Mouse (Mus musculus): ENCODE results near the gene Pgbd5. TPM values are rescaled to one million over a fixed set of nuclear protein-coding genes. Genes with fewer than 3 reads are reported as not detected.

Gene Pgbd5
- polyA plus RNA-seq (2012; rRNA removed), result 184 and 196 TPM in 2 replicates

DNA sequence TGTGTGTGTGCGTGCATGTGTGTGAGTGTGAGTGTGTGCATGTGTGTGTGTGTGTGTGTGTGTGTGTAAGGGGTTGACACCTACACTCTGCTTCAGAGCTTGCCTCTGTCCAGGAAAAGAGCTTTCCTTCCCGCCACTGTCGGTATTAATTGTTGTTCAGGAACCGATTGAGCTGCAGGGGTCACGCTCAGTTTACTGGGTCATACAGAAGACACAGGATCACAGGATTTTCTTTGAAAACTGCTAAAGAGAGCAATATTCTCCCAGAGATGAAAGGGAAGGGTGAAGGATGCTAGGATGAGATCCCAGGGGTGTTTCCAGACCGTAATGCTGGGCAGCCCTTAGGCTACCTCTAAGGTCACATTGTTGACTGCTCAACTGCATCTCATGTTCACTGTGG, at the start of gene Pgbd5:
Gene Pgbd5, minus strand, starts transcription at position 101 of the 400 bp plus-strand sequence.
- Histone ChIP-seq H3K4me1 (ENCODE audit: control insufficient read depth, insufficient read depth, low read length) (0 out of 2 replicates have a peak, but pooled peaks cover 3% of the 10 kb centered on the region), H3K4me3 (ENCODE audit: insufficient read depth, low read length) (no peak within 1 kb of the TSS), H3K27ac (ENCODE audit: insufficient read depth, low read length) (no peak within 1 kb of the TSS)
- TF ChIP-seq CTCF (IDR thresholded peaks at IDR 0.05; ENCODE audit: extremely low read depth, insufficient read depth, low read length), result no peak
- TF ChIP-seq POLR2A (IDR thresholded peaks at IDR 0.05; ENCODE audit: extremely low read depth, insufficient read depth, low read length), result no peak

- H3K4me1 ChIP-seq (ENCODE audit: control insufficient read depth, insufficient read depth, low read length), result no peaks in the 10 kb centered on the region; the same call in 1 of the 2 replicates
- TF ChIP-seq CTCF (IDR thresholded peaks at IDR 0.05; ENCODE audit: extremely low read depth, insufficient read depth, low read length) (no peak), POLR2A (IDR thresholded peaks at IDR 0.05; ENCODE audit: extremely low read depth, insufficient read depth, low read length) (no peak)
- H3K4me3 ChIP-seq (ENCODE audit: insufficient read depth, low read length), result no peak overlapping the region
- H3K27ac ChIP-seq (ENCODE audit: insufficient read depth, low read length), result no peak overlapping the region
Observed at GRCm38 (mm10) chr8:124483356-124484115, 44.1 kb upstream of the Pgbd5 start.

GRCm38 (mm10) chr8:124482790-124483189, 43.3 kb upstream of the Pgbd5 start:
- Histone ChIP-seq H3K4me3 (ENCODE audit: insufficient read depth, low read length) (no peak overlapping the region), H3K27ac (ENCODE audit: insufficient read depth, low read length) (no peak overlapping the region), H3K4me1 (ENCODE audit: control insufficient read depth, insufficient read depth, low read length) (no peaks in the 10 kb centered on the region)
- TF ChIP-seq POLR2A (IDR thresholded peaks at IDR 0.05; ENCODE audit: extremely low read depth, insufficient read depth, low read length) (no peak), CTCF (IDR thresholded peaks at IDR 0.05; ENCODE audit: extremely low read depth, insufficient read depth, low read length) (no peak)

DNA sequence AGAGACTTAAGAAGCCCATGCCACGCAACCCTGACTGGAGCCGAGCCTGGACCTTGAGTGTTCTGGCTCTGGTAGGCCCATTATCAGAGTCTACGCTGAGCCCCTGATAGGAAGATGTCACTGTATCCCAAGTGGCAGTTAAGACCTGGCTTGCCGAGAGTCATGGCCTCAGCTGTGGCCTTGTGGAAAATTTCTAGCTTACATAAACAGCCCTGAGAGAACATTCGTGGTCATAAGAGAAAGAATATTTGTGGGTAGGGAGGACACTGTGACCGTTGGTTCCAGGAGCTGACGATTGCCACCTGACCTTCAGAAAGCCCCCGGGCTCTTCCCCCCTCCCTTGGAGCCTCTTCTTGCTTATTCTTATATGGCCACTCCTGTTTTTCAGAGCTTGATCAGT, 40.9 kb upstream of the Pgbd5 start:
- Histone ChIP-seq H3K4me1 (ENCODE audit: control insufficient read depth, insufficient read depth, low read length) (peaks cover 6% of the 10 kb centered on the region; the same call in 1 of the 2 replicates), H3K4me3 (ENCODE audit: insufficient read depth, low read length) (no peak overlapping the region), H3K27ac (ENCODE audit: insufficient read depth, low read length) (no peak overlapping the region)
- no peak for TF ChIP-seq CTCF (IDR thresholded peaks at IDR 0.05; ENCODE audit: extremely low read depth, insufficient read depth, low read length)
- no peak for TF ChIP-seq POLR2A (IDR thresholded peaks at IDR 0.05; ENCODE audit: extremely low read depth, insufficient read depth, low read length)

DNA sequence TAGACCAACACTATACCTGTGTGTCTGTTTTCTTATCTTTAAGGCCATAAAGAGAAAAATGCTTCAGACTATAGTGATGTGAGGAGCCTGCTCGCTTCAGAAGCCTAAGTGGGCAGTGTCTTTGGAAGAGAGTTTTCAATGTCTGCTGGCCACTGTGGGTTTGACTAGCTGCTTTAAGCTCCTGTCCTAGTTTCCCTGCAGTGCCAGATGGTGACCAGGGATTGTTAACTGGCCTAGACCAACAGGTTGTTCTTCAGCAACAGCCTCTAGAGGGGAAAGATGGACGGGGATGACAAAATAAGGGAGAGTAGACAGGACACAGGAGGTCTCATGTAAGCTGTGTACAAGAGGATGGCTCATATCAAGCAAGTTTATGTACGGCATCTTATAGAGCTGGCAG, 39.8 kb upstream of the Pgbd5 start:
- H3K4me1 ChIP-seq (ENCODE audit: control insufficient read depth, insufficient read depth, low read length), result peaks cover 6% of the 10 kb centered on the region
- no peak overlapping the region for H3K4me3 ChIP-seq (ENCODE audit: insufficient read depth, low read length)
- no peak for TF ChIP-seq CTCF (IDR thresholded peaks at IDR 0.05; ENCODE audit: extremely low read depth, insufficient read depth, low read length)
- no peak overlapping the region for H3K27ac ChIP-seq (ENCODE audit: insufficient read depth, low read length)

DNA sequence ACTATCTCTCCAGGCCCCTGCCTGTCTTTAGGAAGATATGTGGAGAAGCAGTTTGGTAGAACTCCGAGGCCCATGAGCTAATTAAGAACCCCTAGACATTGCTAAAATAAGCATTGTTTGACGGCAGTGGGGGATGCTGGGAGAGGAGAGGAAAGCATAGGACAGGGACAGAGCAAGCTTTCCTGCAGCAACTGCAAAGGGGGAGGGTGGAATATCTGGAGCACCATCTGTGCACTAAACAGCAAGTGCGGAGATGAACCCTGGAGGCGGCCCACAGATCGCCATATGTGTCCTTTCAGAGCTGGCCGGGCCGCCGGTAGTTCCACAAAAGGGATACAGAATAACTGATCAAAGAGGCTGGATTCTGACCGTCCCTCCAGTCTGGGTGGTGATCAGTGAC, 37.2 kb upstream of the Pgbd5 start:
- no peak overlapping the region for H3K4me3 ChIP-seq (ENCODE audit: insufficient read depth, low read length)
- peaks cover 6% of the 10 kb centered on the region for H3K4me1 ChIP-seq (ENCODE audit: control insufficient read depth, insufficient read depth, low read length)
- TF ChIP-seq CTCF (IDR thresholded peaks at IDR 0.05; ENCODE audit: extremely low read depth, insufficient read depth, low read length) (no peak), POLR2A (IDR thresholded peaks at IDR 0.05; ENCODE audit: extremely low read depth, insufficient read depth, low read length) (no peak)
- H3K27ac ChIP-seq (ENCODE audit: insufficient read depth, low read length), result peak overlapping the region; percentile 61

GRCm38 (mm10) chr8:124475690-124476089, 36.2 kb upstream of the Pgbd5 start:
- H3K4me1 ChIP-seq (ENCODE audit: control insufficient read depth, insufficient read depth, low read length), result peaks cover 6% of the 10 kb centered on the region
- TF ChIP-seq CTCF (IDR thresholded peaks at IDR 0.05; ENCODE audit: extremely low read depth, insufficient read depth, low read length) (no peak), POLR2A (IDR thresholded peaks at IDR 0.05; ENCODE audit: extremely low read depth, insufficient read depth, low read length) (no peak)
- no peak overlapping the region for H3K27ac ChIP-seq (ENCODE audit: insufficient read depth, low read length)
- no peak overlapping the region for H3K4me3 ChIP-seq (ENCODE audit: insufficient read depth, low read length)

DNA sequence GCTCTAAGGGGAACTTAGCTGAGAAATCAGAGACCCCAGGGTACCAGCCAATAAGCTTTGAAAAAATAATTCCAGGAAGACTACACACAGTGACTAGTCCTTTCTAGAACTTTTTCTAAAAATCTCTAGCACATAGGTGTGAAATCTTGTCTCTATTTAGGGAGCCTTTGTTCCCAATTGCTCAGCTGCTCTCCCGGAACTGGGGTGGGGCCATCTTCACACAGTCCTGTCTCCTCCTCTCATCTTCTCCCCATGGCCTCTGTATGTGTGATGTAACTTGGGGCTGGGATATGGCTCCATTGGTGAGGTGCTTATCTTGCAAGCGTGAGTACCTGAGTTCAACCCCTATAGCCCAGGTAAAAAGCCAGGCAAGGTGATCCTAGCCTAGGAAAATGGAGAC, 25.2 kb upstream of the Pgbd5 start:
- TF ChIP-seq POLR2A (IDR thresholded peaks at IDR 0.05; ENCODE audit: extremely low read depth, insufficient read depth, low read length), result no peak
- no peak for TF ChIP-seq CTCF (IDR thresholded peaks at IDR 0.05; ENCODE audit: extremely low read depth, insufficient read depth, low read length)
- H3K27ac ChIP-seq (ENCODE audit: insufficient read depth, low read length), result no peak overlapping the region
- H3K4me3 ChIP-seq (ENCODE audit: insufficient read depth, low read length), result no peak overlapping the region
- H3K4me1 ChIP-seq (ENCODE audit: control insufficient read depth, insufficient read depth, low read length), result peaks cover 8% of the 10 kb centered on the region

- TF ChIP-seq POLR2A (IDR thresholded peaks at IDR 0.05; ENCODE audit: extremely low read depth, insufficient read depth, low read length), result no peak
- TF ChIP-seq CTCF (IDR thresholded peaks at IDR 0.05; ENCODE audit: extremely low read depth, insufficient read depth, low read length), result no peak
- Histone ChIP-seq H3K27ac (ENCODE audit: insufficient read depth, low read length) (peak overlapping the region; percentile 76), H3K4me3 (ENCODE audit: insufficient read depth, low read length) (no peak overlapping the region), H3K4me1 (ENCODE audit: control insufficient read depth, insufficient read depth, low read length) (peaks cover 8% of the 10 kb centered on the region)
Observed at GRCm38 (mm10) chr8:124463111-124463510, 23.7 kb upstream of the Pgbd5 start.

DNA sequence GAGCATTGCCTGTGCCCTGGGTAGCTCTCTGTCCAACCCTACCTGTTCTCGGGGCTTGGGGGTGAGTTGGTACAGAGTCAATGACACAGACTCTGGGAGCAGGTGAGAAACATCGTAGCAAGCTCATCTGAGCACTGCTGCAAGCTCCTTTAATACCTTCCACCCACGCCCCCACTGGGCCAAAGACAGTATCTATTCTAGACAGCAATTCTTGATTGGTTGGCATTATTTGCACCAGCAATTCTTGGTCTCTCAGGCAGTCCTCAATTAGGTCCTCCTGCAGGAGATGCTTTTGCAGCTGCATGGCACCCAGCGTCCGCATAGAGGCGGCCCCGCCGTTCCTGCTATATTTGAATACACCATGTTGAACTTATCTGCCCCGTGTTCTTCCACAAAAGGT, 22.7 kb upstream of the Pgbd5 start:
- no peak for TF ChIP-seq CTCF (IDR thresholded peaks at IDR 0.05; ENCODE audit: extremely low read depth, insufficient read depth, low read length)
- H3K27ac ChIP-seq (ENCODE audit: insufficient read depth, low read length), result 0 out of 2 replicates have a peak overlapping the region, but pooled peaks have one; percentile 76
- H3K4me3 ChIP-seq (ENCODE audit: insufficient read depth, low read length), result no peak overlapping the region
- peaks cover 8% of the 10 kb centered on the region for H3K4me1 ChIP-seq (ENCODE audit: control insufficient read depth, insufficient read depth, low read length)
